In the genomic region with DNA sequence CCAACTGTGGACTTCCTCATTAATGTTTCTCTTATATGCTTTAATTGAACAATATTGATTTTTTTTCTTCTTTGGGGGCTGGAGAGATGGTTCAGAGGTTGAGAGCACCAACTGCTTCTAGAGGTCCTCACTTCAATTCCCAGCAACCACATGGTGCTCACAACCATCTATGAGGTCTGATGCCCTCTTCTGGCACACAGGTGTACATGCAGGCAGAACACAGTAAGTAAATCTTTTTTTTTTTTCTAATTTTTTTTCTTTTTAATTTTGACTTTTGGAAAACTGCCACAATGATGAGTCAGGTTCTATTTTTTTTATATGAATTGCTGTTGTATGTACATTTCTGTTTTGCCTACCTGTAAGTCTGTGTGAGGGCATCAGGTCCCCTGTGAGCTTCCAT, we compare ENCODE assay signal across 15 mouse cellular contexts. TPM values are rescaled to one million over a fixed set of nuclear protein-coding genes. Genes with fewer than 3 reads are reported as not detected.
DNase-seq lines count a peak whose midpoint lies in the region; ATAC-seq and TF ChIP-seq lines count a peak whose summit lies in the region.
"Had no signal": no experiment of that assay in that cellular context is flagged by ENCODE, and none has a peak within 500 bp of the region (broad histone marks: within the 10 kb centered on the region; RNA-seq: fewer than 3 reads in every experiment).

No protein-coding gene starts in this region.

- H3K27ac ChIP-seq in heart, postnatal 0 days (ENCODE audit: low read depth) = no peak overlapping the region
- H3K27ac ChIP-seq in lung, embryonic 14.5 days (ENCODE audit: low read depth) = no peak overlapping the region
- H3K27ac ChIP-seq: embryonic facial prominence, embryonic 15.5 days; liver, embryonic 13.5 days had no signal

- peaks cover 35% of the 10 kb centered on the region for H3K36me3 ChIP-seq in heart, postnatal 0 days (replicated peaks; ENCODE audit: control insufficient read depth, insufficient read depth, low read length)
- peaks cover 29% of the 10 kb centered on the region for H3K36me3 ChIP-seq in lung, embryonic 14.5 days (ENCODE audit: insufficient read depth)
- peaks cover 36% of the 10 kb centered on the region for H3K36me3 ChIP-seq in G1E (replicated peaks)

- TF ChIP-seq EP300 in heart, postnatal 0 days (IDR thresholded peaks at IDR 0.05; ENCODE audit: low read depth) = no peak

- no peaks in the 10 kb centered on the region for H3K9me3 ChIP-seq in heart, postnatal 0 days (replicated peaks; ENCODE audit: control insufficient read depth, low read length)
- H3K9me3 ChIP-seq in lung, embryonic 14.5 days (ENCODE audit: low read depth, low read length) = no peaks in the 10 kb centered on the region
- no peaks in the 10 kb centered on the region for H3K9me3 ChIP-seq in G1E (replicated peaks)
- H3K9me3 ChIP-seq: embryonic facial prominence, embryonic 15.5 days; liver, embryonic 13.5 days had no signal

- no peaks in the 10 kb centered on the region for H3K27me3 ChIP-seq in heart, postnatal 0 days (ENCODE audit: control insufficient read depth, insufficient read depth, low read length)
- H3K27me3 ChIP-seq in lung, embryonic 14.5 days (ENCODE audit: insufficient read depth, low read length) = no peaks in the 10 kb centered on the region
- peaks cover 23% of the 10 kb centered on the region for H3K27me3 ChIP-seq in G1E (ENCODE audit: insufficient read depth, low read length)
- H3K27me3 ChIP-seq: embryonic facial prominence, embryonic 15.5 days; liver, embryonic 13.5 days had no signal

- no peak overlapping the region for H3K9ac ChIP-seq in heart, postnatal 0 days (replicated peaks; ENCODE audit: low read depth, low read length)
- no peak overlapping the region for H3K9ac ChIP-seq in lung, embryonic 14.5 days
- H3K9ac ChIP-seq: embryonic facial prominence, embryonic 15.5 days; liver, embryonic 13.5 days had no signal

- peak; percentile 41 for TF ChIP-seq CTCF in heart, postnatal 0 days (IDR thresholded peaks at IDR 0.05; ENCODE audit: low read depth)
- peak; percentile 53 for TF ChIP-seq CTCF in lung, embryonic 14.5 days (IDR thresholded peaks at IDR 0.05; ENCODE audit: low read depth)
- 0 out of 2 replicates have a peak, but pooled peaks have one; percentile 6 for TF ChIP-seq CTCF in G1E (IDR thresholded peaks at IDR 0.05; ENCODE audit: low read depth, low read length)

- intact Hi-C loops in heart, postnatal 25 days (cut with DNase I) = no loop called here

- no peak for ATAC-seq in heart, postnatal 0 days (ENCODE audit: insufficient read depth, low read depth)
- ATAC-seq in lung, embryonic 14.5 days (ENCODE audit: insufficient read depth) = no peak
- ATAC-seq in G1E (ENCODE audit: extremely low read depth, insufficient number of reproducible peaks, low FRiP score, poor library complexity, severe bottlenecking) = no peak
- ATAC-seq: inflammation-experienced regulatory T-cells, adult 6 months had no signal

- no peak for DNase-seq in heart, postnatal 0 days (ENCODE audit: low spot score)
- DNase-seq in heart, postnatal 25 days (ENCODE audit: low spot score) = no peak
- DNase-seq in lung, embryonic 14.5 days = peak; percentile 25
- DNase-seq in lung, postnatal 14 days = no peak
- DNase-seq in G1E (ENCODE audit: low spot score) = no peak
- DNase-seq in naive thymus-derived CD4-positive, alpha-beta T cell, adult 2 months (ENCODE audit: low read depth) = peak; percentile 13
- no peak for DNase-seq in spleen, adult 18-20 months
- DNase-seq in layer of hippocampus, adult 9-11 months = no peak
- DNase-seq: adrenal gland, adult 2 months; kidney, postnatal 36 days; liver, embryonic 13.5 days; right cerebral cortex, postnatal 14 days; thymus, postnatal 36 days had no signal

- H3K4me1 ChIP-seq in heart, postnatal 0 days (ENCODE audit: control insufficient read depth, insufficient read depth) = no peaks in the 10 kb centered on the region
- no peaks in the 10 kb centered on the region for H3K4me1 ChIP-seq in lung, embryonic 14.5 days (ENCODE audit: insufficient read depth)
- peaks cover 3% of the 10 kb centered on the region for H3K4me1 ChIP-seq in G1E (ENCODE audit: insufficient read depth, low read depth, low read length)
- H3K4me1 ChIP-seq: embryonic facial prominence, embryonic 15.5 days; liver, embryonic 13.5 days had no signal

- no peak overlapping the region for H3K4me3 ChIP-seq in heart, postnatal 0 days (ENCODE audit: low read depth, low read length)
- no peak overlapping the region for H3K4me3 ChIP-seq in lung, embryonic 14.5 days (ENCODE audit: low read depth, low read length)
- H3K4me3 ChIP-seq in G1E (ENCODE audit: low read depth, low read length) = no peak overlapping the region
- H3K4me3 ChIP-seq: embryonic facial prominence, embryonic 15.5 days; liver, embryonic 13.5 days had no signal

- no peak overlapping the region for H3K4me2 ChIP-seq in heart, postnatal 0 days (ENCODE audit: low read depth, low read length)
- no peak overlapping the region for H3K4me2 ChIP-seq in lung, embryonic 14.5 days
- H3K4me2 ChIP-seq: embryonic facial prominence, embryonic 15.5 days; liver, embryonic 13.5 days had no signal

RNA-seq across cellular contexts. Expression of a gene that starts 35.9 kb away (rescaled TPM):
- 125 and 144 TPM in 2 replicates for total RNA-seq in heart, postnatal 0 days (2014; rRNA removed; ENCODE audit: low replicate concordance)
- polyA plus RNA-seq in heart, postnatal 0 days (2015; fragmentation: Nextera tagmentation; extraction: Ambion mirVana) = 51.4 and 54.0 TPM in 2 replicates
- 100 to 1,000 TPM; 114 to 123 TPM for total RNA-seq in heart, postnatal 25 days (2021)
- polyA plus RNA-seq in lung, embryonic 14.5 days (2014; fragmentation: Nextera tagmentation; extraction: Ambion mirVana) = 18.8 and 20.6 TPM in 2 replicates
- total RNA-seq in G1E (2014; fragmentation: Nextera tagmentation) (9.1 and 12.0 TPM in 2 replicates), G1E (2017) (16.7 and 18.8 TPM in 2 replicates)
- polyA plus RNA-seq in G1E (2012) = 8.4 and 10.9 TPM in 2 replicates

Comparison
In these comparisons a context has a peak if more than half of its experiments do, and no peak if none do; other contexts are left out.
1. DNase-seq: peak in lung, embryonic 14.5 days (single experiment) and naive thymus-derived CD4-positive, alpha-beta T cell, adult 2 months (single experiment); none in heart, postnatal 0 days (single experiment), heart, postnatal 25 days (single experiment), lung, postnatal 14 days (single experiment), G1E (single experiment), spleen, adult 18-20 months (0 of 2) and layer of hippocampus, adult 9-11 months (single experiment).
2. Peak in every context shown above with its lines, with median percentiles within 50 percentile points of each other: CTCF ChIP-seq.